Mouse (Mus musculus) MEL (cell line): Measurements from ENCODE around the gene Rhobtb3.

Source experiments
- CHD1 ChIP-seq: IDR thresholded peaks from 2 replicates; pipeline ENCODE4 v1.6.1; 2012; ENCODE audit warnings: low read depth, mild to moderate bottlenecking, inconsistent platforms, low read length, improper control_type of control experiment
- CHD2 ChIP-seq: IDR thresholded peaks from 2 replicates; pipeline ENCODE4 v1.6.1; 2011; ENCODE audit warnings: low read length, improper control_type of control experiment
- CTCF ChIP-seq, 3 experiments: IDR thresholded peaks in 2 of 3; conservative IDR thresholded peaks in 1 of 3; 2 replicates each; pipeline ENCODE4 v1.5.1; 2011 to 2012; ENCODE audit warnings: low read length in 3 of 3, low read depth in 2 of 3, mild to moderate bottlenecking in 2 of 3, improper control_type of control experiment in 1 of 3, inconsistent platforms in 1 of 3, mixed read lengths in 1 of 3, moderate library complexity in 1 of 3; ENCODE audit not compliant: control insufficient read depth in 1 of 3, insufficient read depth in 1 of 3, poor library complexity in 1 of 3, severe bottlenecking in 1 of 3
- MAZ ChIP-seq: IDR thresholded peaks from 2 replicates; pipeline ENCODE4 v1.6.1; 2012; ENCODE audit warnings: low read depth, mild to moderate bottlenecking, inconsistent platforms, low read length, improper control_type of control experiment
- MEF2A ChIP-seq: IDR thresholded peaks from 2 replicates; pipeline ENCODE4 v1.6.1; 2014; ENCODE audit warnings: low read depth, mild to moderate bottlenecking, inconsistent platforms, low read length, improper control_type of control experiment; ENCODE audit not compliant: poor library complexity, insufficient replicate concordance, severe bottlenecking; ENCODE audit errors: extremely low read depth
- MXI1 ChIP-seq: IDR thresholded peaks from 2 replicates; pipeline ENCODE4 v1.6.1; 2011; ENCODE audit warnings: mild to moderate bottlenecking, low read depth, low read length, improper control_type of control experiment
- POLR2AphosphoS2 ChIP-seq: IDR thresholded peaks from 2 replicates; pipeline ENCODE4 v1.6.1; 2011; ENCODE audit warnings: low read length, improper control_type of control experiment
- USF1 ChIP-seq: IDR thresholded peaks from 2 replicates; pipeline ENCODE4 v1.6.1; 2014; ENCODE audit warnings: low read depth, mild to moderate bottlenecking, inconsistent platforms, low read length, improper control_type of control experiment, moderate library complexity
- ZMIZ1 ChIP-seq: IDR thresholded peaks from 2 replicates; pipeline ENCODE4 v1.6.1; 2012; ENCODE audit warnings: low read depth, mild to moderate bottlenecking, inconsistent platforms, low read length, improper control_type of control experiment, moderate library complexity

DNA sequence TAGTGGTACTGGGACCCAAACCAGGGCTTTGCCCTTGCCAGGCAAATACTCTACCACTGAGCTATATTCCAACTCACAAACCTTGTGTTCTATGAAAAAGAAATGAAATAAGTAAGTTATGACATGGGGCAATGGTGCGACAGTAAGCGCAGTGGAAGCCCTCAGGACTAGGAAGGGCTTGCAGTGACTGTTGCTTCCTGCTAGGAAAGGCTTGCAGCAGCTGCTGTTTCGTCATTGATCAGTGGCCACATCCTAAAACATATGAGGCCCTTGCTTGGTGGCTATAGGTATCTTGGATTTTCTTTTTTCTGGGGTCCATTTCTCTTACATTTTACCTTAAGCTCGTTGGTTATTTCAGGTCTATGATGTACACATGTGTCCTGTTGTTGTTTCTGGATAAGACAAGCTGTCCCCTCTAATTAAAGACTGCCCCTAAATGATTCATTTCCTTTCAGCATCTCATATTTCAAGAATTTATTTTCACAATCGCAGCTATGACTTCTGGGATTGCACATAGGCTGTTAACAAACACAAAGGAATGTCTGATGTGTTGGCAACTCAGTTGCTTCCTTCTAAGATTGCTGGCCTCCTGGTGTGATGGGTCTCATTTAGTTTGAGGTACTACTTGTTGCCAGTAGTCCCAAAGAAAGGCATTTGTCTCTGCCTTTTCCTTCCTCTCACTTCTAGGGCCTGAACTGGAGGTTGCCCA is 119.0 kb downstream of the Rhobtb3 start:
- TF ChIP-seq CHD2 (no peak), MEF2A (no peak), CTCF (IDR thresholded peaks at IDR 0.05 in 2 of 3, conservative IDR thresholded peaks at IDR 0.05 in 1 of 3; ENCODE audit: control insufficient read depth in 1 of 3, insufficient read depth in 1 of 3, low read depth in 2 of 3, low read length in 3 of 3, poor library complexity in 1 of 3, severe bottlenecking in 1 of 3) (no peak), ZMIZ1 (no peak), MXI1 (no peak), MAZ (no peak), CHD1 (no peak), POLR2AphosphoS2 (no peak), USF1 (no peak)
